Mouse (Mus musculus) regulatory T cell (primary cell): ENCODE results near the gene Odf2.

ENCODE experiments used
- in situ Hi-C: fragments of 300-600 bp; cut with MboI, MseI; formaldehyde crosslinking; loops from one replicate; pipeline ENCODE4 v1.15.1; 2025; ENCODE audit warnings: high pct_unique_total_duplicates

Odf2 gene

DNA sequence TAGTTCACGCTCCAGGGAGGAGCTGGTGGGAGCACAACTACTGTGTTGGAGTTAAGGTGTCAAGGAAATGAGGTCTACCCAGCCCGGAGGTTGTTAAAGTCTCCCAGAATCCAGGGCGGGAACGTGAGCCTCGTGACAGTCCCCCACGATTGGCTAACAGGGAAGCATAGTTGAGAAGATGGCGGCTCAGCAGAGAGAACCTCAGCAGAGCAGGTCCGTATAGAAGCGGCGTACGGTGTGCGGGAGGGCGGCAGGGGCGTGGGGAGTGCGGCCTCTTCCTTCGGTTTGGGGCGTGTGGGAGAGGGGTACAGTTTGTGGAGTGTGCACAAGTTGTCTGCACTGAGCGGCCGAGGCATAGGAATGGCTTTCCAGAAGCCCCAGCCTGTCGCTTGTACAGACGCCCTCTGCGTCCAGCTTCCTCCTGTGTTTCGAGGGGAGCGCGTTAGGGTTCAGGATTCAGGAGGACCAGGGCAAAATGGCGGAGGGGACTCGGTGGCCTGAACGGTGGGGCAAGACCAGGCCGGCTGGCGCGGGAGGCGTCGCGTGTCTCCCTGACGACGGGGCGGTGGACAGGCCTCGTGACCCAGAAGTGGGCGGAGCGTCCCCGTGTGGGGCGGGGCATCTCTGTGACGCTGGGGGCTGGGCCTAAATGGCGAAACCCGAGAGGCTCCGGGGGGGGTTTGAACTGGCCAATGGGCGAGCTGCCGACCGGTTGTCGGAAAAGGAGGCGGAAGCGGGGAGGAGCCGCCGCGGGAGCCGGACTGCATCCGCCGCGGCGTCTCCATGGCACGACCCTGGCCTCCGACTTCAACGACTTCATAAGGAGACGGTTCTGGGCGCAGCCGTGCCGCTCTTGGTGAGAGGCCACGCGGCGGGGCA lies at the start of gene Odf2:
Odf2 (plus strand) TSS at position 156 of the 879 bp plus-strand sequence.
- in situ Hi-C loops, result no loop called here

DNA sequence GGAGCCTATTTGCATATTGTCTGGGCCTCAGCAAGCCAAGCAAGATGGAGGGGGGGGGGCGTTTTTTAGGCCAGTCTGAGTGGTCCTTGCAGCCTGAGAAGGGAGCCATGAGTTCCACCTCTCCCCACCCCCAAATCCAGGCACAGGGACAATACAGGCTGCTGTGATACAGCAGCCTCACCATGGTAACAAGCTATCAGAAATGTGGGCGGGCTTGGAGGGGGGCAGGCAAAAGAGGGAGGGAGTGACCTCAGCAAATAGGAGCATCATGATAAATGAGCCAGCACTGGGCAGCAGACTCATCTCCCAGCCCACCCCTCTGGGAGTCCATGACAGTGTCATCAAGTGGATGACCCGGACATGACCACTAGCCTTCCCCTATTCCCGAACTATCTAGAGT lies 49.6 kb upstream of the Odf2 start:
- in situ Hi-C loops, result no loop called here

DNA sequence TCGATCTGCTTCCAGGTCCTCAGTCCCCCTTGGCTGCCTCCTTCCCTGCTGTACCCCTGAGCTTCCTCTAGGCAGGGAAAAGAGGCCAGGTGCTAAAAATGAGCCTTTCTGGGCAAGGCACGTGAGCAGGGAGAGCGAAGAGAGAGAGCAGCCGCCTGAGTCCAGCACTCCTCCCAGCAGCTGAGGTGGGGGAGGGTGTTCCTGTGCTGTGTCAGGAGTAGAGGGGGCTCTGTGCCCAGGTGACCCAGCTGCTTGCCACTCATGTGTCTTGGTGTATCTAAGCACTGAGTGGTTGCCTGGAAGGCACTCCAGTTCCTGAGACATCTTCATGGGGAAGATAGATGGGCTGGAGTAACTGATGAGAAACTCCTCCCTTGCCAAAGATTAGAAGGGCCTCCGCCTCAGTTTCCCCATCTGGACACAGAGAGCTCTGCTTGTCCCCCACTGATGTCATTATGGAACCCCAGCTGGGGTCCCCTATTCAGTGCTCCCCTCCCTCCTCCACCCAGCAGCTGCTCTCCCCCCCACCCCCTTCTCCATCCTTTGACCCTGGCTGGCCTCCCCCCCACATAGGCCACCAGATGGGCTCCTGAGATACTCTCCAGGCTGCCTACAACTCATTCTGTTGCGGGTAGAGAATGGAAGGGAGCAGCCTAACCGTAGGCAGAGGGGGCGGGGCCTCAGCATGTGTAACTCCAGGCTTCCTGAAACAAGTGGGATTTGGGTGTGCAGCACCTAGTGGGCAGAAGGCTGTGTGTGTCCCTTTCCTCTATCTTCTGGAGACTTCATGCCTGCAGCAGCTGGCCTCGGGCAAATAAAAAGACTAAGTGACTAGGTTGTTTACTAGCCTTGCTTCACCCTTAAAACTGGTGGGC lies 45.6 kb upstream of the Odf2 start:
- in situ Hi-C loops, result no loop called here

DNA sequence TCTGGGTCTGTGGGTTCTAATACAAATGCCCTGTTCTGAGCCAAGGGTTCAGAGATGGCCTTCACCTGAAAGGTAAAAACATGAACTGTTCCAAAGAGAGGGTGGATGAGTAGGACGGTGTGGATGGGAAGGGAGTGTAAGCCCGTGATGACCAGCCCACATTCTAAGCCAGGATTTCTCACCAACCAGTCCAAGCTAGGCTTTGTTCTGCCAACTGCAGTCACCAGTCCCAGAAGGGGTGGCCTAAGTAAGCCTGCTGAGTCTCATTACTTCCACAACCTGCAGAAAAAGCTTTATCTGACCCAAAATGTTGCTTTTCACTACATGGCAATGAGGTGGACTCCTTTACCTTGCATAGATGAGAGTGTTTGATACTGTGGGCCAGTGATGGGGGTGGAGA lies 44.9 kb upstream of the Odf2 start:
- in situ Hi-C loops, result no loop called here

DNA sequence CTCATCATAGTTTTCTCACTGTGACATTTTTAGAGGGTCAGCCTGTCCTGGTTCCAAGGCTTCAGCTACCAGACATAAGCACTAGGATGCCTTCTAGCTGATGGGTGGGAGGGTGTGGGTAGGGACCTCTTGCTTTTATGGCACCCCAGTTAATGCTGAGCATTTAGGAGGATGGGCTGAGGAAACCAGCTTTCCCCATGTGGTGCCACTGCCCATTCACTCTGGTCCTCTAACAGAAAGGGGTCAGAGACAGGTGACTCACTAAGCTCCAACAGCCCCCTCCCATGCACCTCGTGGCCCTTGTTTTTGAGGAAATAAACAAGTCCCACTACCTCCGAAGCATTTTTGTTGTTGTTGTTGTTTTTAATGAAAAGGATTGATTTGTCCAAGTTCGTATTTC lies 44.4 kb upstream of the Odf2 start:
- in situ Hi-C loops, result no loop called here

DNA sequence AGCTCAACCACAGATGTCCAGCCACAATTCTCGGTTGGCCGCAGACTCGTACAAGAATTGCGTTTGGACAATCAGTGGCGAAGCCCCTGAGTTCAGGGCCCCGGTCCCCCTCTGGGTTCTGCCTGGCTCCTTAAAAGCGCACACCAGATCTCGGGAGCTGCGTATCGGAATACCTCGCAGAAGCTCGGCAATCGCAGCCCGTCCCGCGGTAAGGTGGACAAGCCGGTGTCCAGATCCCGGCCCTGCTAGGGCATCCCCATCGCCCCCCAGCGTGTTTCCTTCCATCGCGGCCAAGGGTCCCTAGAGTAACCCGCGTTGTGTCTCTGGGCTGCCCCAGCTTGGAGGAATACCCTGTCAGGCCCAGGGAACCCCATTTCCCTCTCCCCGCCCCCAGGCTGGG lies 43.4 kb upstream of the Odf2 start:
- in situ Hi-C loops, result no loop called here

DNA sequence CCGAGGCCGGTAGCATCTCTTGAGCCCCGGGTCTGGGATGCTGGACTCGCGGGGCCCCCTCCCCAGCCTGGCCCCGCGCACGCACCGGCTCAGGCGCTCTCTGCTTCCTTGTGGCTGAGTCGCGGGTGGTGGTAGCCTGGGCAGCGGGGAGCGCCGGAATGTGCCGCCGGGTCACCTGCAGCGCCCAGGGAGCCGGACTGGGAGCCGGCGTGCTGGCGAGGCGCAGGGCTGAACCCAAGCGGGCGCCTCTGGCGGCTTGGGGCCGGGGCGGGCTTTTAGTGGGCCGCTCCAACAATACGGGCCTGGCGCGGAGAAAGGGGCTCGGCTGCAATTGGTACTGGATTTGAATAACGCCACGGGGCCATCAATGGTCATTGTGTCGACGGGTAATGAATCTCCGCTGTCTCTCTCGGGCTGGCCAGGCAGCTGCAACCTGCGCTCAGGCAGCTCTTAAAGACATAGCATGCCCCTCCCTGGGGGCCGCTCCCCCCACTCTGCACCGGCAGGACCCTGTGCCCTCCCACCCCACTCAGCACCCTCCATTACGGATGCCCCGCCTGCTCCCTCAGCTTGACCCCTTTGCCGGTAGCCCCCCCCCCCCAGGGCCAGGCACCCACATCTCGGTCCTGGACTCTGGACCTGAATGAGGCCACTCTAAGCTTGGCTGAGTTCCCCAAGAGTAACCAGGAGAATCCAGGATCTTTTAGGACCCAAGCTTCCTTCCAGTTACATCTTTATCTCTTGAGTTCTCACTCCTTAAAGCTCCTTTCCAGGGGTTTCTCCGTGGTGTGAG lies 42.8 kb upstream of the Odf2 start:
- in situ Hi-C loops, result no loop called here

DNA sequence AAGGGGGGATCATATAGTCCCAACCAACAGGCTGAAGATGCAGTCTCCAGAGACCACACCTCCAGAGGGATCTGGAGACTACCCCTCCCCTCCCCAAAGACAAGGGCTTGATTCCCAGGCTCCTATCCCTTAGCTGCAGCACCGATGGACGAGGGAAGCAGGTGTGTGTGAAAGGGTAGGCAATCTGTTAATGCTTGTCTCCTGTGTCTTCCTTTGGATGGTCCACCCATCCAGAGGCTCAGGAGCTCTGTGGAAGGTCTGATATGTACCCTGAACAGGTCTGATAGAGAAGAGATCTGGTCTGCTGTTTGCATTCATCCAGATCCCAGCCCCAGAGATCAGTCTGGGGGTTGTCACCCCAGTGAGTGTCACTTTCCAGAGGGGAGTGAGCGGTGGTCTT lies 42.1 kb upstream of the Odf2 start:
- in situ Hi-C loops, result no loop called here

DNA sequence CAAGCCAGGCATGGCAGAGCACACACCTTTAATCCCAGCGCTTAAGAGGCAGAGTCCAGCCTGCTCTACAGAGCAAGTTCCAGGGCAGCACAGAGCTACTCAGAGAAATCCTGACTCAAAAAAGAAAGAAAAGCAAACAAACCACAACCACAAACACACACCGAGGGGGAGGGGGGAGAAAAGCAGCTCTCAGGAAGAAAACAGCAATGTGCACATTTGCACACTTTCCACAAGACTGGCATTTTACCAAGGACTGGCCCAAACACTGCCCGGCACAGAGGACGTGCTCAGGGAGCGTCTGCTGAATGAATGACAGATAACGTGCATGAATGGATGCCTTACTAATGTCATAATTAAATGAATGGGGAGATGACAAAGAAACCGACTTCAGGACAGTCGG lies 40.0 kb upstream of the Odf2 start:
- in situ Hi-C loops, result no loop called here

DNA sequence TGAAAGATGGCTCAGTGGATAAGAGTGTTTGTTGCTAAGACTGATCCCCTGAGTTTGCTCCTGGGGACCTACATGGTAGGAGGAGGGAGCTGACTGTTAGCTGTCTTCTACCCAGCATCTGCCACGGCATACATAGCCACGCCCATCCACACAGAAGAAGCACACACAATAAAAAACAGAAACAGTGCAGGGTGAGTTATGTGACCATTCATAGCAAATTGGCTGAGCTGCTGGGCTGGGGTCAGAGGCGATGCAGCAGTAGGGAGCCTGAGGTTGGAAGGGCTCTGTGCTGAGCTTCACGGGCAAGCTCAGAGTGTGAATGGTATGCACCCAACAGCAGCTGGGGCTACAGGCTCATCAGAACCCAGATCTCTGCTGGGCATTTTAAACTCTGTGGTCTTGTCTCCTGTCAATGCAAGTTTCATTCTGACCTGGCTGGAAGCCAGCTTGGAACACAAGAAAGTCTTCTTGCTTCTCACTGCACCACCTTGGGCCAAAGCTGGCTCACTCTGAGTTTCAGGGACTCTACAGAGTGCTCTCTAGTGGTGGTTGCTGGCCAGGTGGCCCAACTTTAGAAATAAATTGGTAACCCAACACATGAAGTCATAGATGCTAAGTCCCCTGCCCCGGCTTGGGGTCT lies 39.1 kb upstream of the Odf2 start:
- in situ Hi-C loops, result loop anchor here (25.0 kb wide), 1 partner anchor 1788 kb away; no protein-coding TSS in a partner anchor

DNA sequence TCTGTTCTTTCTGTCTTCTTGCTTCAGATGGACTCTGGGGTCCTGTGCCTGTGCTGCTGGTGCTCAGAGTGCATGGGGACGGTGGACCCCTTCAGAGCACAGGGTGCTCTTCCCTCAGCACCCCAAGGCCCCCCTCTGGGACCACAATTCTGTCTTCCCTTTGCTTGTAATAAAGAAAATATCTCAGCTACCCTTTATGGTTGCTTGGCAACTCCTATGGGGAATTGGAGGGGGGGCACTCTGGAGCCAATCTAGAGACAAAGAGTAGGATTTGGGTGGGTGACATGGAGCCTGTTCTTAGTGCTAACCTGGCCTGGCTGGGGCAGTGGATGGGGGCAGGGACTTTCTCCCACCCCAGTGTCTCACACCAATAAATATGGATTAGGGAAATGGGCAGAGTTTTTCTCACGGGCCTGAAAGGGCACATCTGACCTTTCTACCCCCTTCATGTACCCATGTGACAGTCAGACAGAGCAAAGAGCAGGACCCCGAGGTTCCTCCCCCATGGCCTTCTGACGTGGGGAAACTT lies 36.0 kb upstream of the Odf2 start:
- in situ Hi-C loops, result loop anchor here (25.0 kb wide), 1 partner anchor 1791 kb away; no protein-coding TSS in a partner anchor

DNA sequence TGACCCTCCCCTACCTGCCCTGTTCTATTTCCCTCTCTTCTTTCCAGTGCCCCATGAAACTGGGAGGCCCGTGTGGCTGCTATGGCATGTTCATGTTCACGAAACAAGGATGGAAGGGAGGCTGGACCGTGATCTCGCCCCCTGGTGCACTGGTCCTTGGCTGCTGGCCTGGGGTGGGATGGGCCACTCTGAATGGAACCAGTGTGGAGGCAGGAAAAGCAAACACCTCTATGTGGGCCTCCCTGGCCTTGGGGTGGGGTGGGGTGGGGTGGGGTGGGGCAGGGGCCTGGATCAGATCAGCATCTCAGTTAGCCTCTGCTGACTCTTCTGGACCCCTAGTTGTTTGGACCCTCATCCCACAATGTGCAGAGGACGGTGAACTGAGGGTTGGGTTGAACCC lies 35.3 kb upstream of the Odf2 start:
- in situ Hi-C loops, result loop anchor here (25.0 kb wide), 1 partner anchor 1791 kb away; no protein-coding TSS in a partner anchor

DNA sequence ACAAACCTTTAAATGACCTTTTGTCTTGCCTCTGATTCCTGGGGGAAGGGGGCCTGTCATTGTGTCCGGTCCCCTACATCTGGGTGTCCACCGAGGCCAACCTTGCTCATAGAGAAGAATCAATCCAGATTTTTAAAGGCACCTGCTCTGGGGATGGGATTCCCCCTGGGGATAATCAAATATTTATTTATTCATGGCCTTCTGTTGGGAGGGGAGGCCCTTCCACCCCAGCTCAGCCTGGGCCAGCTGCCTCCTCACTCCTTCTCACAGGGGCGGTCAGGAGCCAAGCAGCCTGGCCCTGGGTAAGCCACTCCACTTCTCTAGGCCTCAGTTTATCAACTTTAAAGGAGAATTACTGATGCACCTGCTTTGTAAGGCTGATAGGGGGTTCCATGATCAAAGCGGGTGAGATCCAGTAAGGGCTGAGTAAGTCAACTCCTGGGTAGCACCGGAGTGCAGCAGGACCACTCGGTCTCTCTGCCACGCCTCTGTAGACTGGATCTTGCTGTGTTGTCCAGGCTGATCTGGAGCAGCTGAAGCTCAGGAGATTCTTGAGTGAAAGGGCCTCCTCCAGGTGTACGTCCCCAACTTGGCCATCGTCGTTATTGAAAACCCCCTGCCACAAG lies 33.3 kb upstream of the Odf2 start:
- in situ Hi-C loops, result loop anchor here (5.0 to 25.0 kb wide), 2 partner anchors 88 to 1793 kb away; no protein-coding TSS in a partner anchor

DNA sequence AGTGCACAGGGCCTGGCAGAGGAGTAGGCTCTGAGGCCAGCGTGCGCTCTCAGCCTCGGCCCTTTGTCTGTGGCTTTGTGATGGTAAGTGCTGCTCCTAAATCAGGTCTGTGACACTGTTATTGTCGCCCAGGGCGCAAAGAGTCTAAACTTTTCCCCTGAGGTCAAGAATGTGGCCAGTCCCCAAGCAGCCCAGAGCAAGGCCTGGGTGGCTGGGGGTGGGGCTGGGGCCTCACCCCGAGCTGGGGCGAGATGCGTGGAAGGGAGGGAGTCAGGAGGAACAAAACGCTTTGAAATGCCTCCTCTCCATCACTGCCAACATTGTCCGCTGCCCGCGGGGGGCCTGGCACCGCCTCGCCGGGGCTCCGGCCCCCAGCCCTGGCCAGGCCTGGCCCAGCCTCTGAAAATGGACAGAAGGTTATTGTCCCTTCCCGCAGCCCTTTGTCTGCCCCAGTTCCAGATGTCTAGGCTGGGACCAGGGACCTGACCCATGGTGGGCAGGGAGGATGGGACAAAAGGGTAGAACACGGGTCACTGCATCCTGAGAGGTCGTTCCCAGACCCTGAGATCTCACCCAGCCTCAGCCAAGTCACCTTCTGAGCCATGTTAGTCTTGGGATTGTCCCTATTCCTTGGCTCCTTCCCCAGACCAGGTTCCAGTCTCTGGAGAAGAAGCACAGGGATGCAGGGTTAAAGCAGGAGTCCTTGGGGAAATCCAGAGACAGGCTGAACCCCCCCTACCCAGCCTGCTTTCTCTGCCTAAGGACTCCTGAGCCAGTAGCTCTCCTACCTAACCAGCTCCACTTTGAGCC lies 32.4 kb upstream of the Odf2 start:
- in situ Hi-C loops, result loop anchor here (5.0 to 25.0 kb wide), 2 partner anchors 89 to 1794 kb away; no protein-coding TSS in a partner anchor

DNA sequence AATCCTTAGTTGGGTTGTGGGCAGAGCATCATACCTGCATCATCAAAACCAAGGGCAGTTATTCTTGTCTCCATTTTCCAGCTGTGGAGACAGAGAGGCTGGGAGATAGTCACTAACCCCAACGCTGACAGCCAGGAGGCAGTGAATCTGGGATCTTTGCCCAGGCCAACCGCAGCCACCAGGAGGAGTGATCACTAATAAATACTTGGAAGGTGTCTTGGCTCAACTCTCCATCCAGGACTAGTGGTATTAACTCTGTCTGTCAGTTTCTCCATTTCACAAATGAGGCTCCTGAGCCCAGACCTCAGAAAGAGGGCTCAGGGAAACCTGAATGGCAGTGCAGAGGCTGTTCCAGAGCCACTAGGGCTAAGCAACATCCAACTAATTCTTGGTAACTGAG lies 31.7 kb upstream of the Odf2 start:
- in situ Hi-C loops, result loop anchor here (5.0 to 25.0 kb wide), 2 partner anchors 90 to 1795 kb away; no protein-coding TSS in a partner anchor

DNA sequence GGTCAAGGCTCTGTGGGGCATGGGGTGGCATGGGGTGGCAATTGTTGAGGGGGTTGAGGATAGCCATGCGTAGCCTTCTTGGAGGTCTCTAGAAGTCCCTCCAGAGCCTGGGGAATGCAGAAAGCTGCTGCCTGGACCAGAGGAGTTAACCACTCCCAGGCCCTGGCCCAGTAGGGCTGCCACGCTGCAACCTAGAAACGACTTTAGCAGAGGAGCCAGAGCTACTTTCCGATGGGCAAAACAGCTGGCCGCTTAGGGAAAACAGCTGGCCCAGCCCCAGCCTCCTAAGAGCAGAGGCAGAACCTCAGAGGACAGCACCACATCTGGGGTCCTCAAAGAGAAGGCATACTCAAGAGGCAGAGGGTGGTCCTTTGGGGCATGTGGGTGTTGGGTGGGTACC lies 31.1 kb upstream of the Odf2 start:
- in situ Hi-C loops, result loop anchor here (5.0 to 25.0 kb wide), 2 partner anchors 91 to 1796 kb away; no protein-coding TSS in a partner anchor

DNA sequence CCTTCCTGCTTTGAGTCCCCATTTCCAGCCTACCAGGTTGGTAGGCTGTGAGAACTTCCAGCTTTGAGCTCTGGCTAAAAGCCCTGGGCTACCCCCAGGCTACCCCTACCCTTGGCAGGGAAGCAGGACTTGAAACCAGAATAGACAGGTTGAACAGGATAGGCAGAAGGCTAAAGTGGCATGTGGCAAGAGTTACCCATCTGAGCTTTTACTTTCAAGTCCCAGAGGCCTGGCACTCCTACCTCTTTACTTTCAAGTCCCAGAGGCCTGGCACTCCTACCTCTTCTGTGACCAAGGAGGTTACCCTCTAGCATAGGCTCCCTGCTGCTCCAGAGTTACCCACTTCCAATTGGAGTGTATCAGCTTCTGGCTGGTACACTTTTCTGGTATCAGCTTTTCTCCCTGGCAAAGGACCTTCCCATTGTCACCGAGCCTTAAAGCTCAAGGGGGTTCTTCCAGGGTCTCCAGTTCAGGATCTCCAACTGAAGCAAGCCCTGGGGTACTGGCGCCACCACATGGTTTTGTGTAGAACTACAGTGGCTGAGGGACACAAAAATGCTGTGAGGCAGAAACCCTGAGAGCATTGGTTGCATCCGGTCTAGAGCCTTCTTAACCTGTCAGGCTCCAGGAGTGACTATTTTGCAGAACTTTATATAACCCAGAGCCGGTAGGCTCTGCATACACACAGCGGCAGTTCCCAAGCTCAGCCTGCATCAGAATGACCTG lies 30.1 kb upstream of the Odf2 start:
- in situ Hi-C loops, result loop anchor here (5.0 to 25.0 kb wide), 2 partner anchors 92 to 1797 kb away; no protein-coding TSS in a partner anchor

DNA sequence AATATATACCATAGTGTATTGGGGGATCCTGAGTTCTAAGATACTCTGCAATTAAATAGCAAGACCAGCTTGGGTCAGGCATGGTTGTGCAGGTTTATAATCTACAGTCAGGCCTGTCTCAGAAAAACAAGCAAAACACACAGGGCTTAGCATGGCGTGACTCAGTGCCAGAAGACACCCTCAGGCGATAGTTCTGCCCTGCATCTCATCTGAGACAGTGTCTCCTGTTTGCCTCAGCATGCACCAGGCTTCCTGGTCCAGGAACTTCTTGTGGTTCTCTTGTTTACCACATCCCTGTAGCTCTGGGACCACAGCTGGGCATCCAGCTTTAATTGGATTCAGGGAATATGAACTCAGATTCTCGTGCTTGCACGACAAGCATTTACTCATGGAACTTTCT lies 23.9 kb upstream of the Odf2 start:
- in situ Hi-C loops, result loop anchor here (25.0 kb wide), 1 partner anchor 1803 kb away; no protein-coding TSS in a partner anchor
